Mouse (Mus musculus): Measurements from ENCODE around the gene Rbm20.

DNA sequence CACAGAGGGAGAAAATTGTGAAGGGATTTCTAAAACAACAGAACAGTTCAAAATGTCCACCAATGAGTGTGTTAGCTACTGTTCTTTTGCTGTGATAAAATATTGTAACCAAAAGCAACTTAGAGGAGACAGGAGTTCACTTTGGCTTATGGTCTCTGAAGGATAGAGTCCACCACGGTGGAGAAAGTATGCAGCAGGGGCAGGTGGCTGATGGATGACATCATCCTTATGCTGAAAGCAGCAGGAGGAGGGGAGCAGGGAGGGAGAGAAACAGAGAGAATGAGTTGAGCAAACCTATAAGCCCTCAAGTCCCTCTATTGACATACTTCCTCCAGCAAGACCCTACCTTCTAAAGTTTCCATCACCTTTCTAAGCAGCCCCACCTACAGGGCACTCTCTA lies 16.9 kb downstream of the Rbm20 start:
- TF ChIP-seq CTCF (IDR thresholded peaks at IDR 0.05; ENCODE audit: borderline replicate concordance, insufficient read depth, low read depth, low read length) (no peak), POLR2A (IDR thresholded peaks at IDR 0.05; ENCODE audit: borderline replicate concordance, insufficient read depth, low read length) (no peak)
